Mouse (Mus musculus) heart, postnatal 10 days (tissue): Measurements from ENCODE around the gene Acp4. TPM values are rescaled to one million over a fixed set of nuclear protein-coding genes. Genes with fewer than 3 reads are reported as not detected.
"Not testable (repeated sequence)": the region's sequence is repeated elsewhere in the genome, so short reads cannot be mapped to it uniquely, and the experiment has no call there.

ENCODE experiments used
- DNase-seq, 2 experiments: peaks; one replicate each; pipeline ENCODE4 v3.0.0; 2021
- intact Hi-C: fragments of 180-260 bp; cut with DNase I; formaldehyde crosslinking; loops from one replicate; pipeline ENCODE4 v1.15.1; 2025
- total RNA-seq, 2 experiments: library from RNA; stranded (reverse); gene quantifications; 2 replicates each; pipeline ENCODE4 v1.2.3; 2021

Acp4 gene
- total RNA-seq, 2 experiments from 2014 or later, result not detected

DNA sequence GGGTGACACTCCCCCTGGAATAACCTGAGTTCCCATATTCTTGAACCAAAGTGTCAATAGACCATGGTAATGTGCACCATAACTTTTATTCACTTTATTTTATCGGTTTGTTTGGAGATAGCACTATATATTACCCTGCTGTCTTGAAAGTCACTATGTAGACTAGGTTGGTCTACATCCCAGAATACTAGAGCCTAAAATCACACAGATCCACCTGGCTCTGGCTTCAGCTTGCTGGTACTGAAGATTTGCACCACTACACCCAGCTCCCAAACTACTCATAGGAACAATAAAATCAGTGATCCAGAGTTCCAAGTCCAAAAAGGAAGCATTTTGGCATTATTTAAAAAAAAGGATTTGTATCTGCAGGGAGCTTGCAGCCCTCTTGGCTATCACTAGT, 41.5 kb downstream of the Acp4 start, which contains the start of gene Klk1b5:
TSS of gene Klk1b5 (plus strand) at position 301 of the 400 bp plus-strand sequence.
- intact Hi-C loops, result no loop called here
- no peak for DNase-seq

DNA sequence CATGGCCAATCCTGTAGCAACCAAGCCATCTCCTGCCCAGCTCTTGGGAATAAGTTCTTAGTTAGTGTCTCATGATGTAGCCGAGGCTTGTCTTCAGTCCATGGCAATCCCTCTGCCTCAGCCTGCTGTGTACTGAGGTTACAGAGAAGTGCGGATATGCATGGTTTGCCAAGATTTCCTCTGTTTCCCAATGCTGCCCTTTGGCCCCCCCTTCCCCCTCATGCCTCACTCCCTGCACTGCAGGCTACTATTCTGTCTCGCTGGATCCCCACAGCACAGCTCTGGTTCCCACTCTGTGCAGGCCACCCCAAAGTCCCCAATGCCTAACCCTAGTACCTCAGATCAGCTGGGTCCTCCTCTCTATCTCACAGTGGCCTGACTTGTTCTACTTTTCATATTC, 48.9 kb downstream of the Acp4 start:
- intact Hi-C loops, result no loop called here
- DNase-seq, result no peak

GRCm38 (mm10) chr7:44207135-44207534, 50.0 kb downstream of the Acp4 start, which contains the start of gene Klk1b4:
Gene Klk1b4, plus strand, starts transcription at chr7:44207435.
- intact Hi-C loops, DNase-seq: not testable (repeated sequence)

Other genes starting within 250 kb of the Acp4 start
- not detected for gene Klk1b26, start 245.2 kb downstream of the Acp4 start, total RNA-seq
- not detected for gene Klk1b27, start 205.1 kb downstream of the Acp4 start, total RNA-seq
- not detected for gene Klk1b21, start 155.1 kb downstream of the Acp4 start, total RNA-seq
- gene Klk1b22, start 144.7 kb downstream of the Acp4 start, total RNA-seq, result not detected
- not detected for gene Klk1b16, start 120.6 kb downstream of the Acp4 start, total RNA-seq
- gene Klk1b24, start 69.1 kb downstream of the Acp4 start, total RNA-seq, result not detected
- not detected for gene Klk1b3, start 59.2 kb downstream of the Acp4 start, total RNA-seq
- gene Klk1b4, start 49.9 kb downstream of the Acp4 start, total RNA-seq, result not detected
- not detected for gene Klk1b5, start 41.4 kb downstream of the Acp4 start, total RNA-seq
- not detected for gene Klk1, start 32.0 kb downstream of the Acp4 start, total RNA-seq
- gene Gm36864, start 21.2 kb downstream of the Acp4 start, total RNA-seq, result not detected
- under 1 TPM; 0.47 to 0.53 TPM for gene 1700028J19Rik, start 10.7 kb downstream of the Acp4 start, total RNA-seq
- 10 to 100 TPM; 34.9 to 42.1 TPM for gene 2410002F23Rik, start 10.7 kb downstream of the Acp4 start, total RNA-seq
- gene Gm15517, start 4.1 kb upstream of the Acp4 start, total RNA-seq, result not detected
- 1 to 10 TPM; 1.1 TPM for gene Clec11a, start 49.5 kb upstream of the Acp4 start, total RNA-seq
- 1 to 10 TPM; 1.4 TPM for gene Shank1, start 52.9 kb upstream of the Acp4 start, total RNA-seq
- gene Syt3, start 126.7 kb upstream of the Acp4 start, total RNA-seq, result 1 to 10 TPM in 1 of 2 experiments, under 1 TPM in 1; 0.74 to 1.3 TPM
- under 1 TPM in 1 of 2 experiments, not detected in 1; 0.40 TPM for gene 1700008O03Rik, start 128.4 kb upstream of the Acp4 start, total RNA-seq
- 10 to 100 TPM; 28.3 to 39.0 TPM for gene Lrrc4b, start 171.6 kb upstream of the Acp4 start, total RNA-seq
- under 1 TPM; 0.79 to 0.93 TPM for gene Aspdh, start 208.0 kb upstream of the Acp4 start, total RNA-seq
- gene Josd2, start 210.6 kb upstream of the Acp4 start, total RNA-seq, result 10 to 100 TPM; 70.3 to 79.0 TPM
- 100 to 1,000 TPM; 101 to 102 TPM for gene Emc10, start 239.2 kb upstream of the Acp4 start, total RNA-seq
- gene Fam71e1, start 239.2 kb upstream of the Acp4 start, total RNA-seq, result 1 to 10 TPM; 5.1 to 6.0 TPM